Mouse (Mus musculus): ENCODE results near the gene Pidd1. TPM values are rescaled to one million over a fixed set of nuclear protein-coding genes. Genes with fewer than 3 reads are reported as not detected.

Pidd1 gene
- polyA plus RNA-seq, 1 experiment from 2014 or later, result 7.3 TPM

GRCm38 (mm10) chr7:141429310-141429709 is 14.5 kb downstream of the Pidd1 start, which contains the start of gene Cend1:
Gene Cend1, minus strand, starts transcription at chr7:141429491.
- Histone ChIP-seq H3K4me1 (ENCODE audit: control insufficient read depth, insufficient read depth, low read length) (peaks cover 17% of the 10 kb centered on the region), H3K4me3 (ENCODE audit: low read length) (no peak within 1 kb of the TSS), H3K4me2 (ENCODE audit: low read depth, low read length) (0 out of 2 replicates have a peak within 1 kb of the TSS, but pooled peaks have one; percentile 10), H3K9me3 (ENCODE audit: control insufficient read depth, low read length) (no peaks in the 10 kb centered on the region), H3K36me3 (ENCODE audit: control insufficient read depth, insufficient read depth, low read length) (peaks cover 21% of the 10 kb centered on the region), H3K27me3 (replicated peaks; ENCODE audit: control insufficient read depth, insufficient read depth, low read length) (no peaks in the 10 kb centered on the region), H3K27ac (ENCODE audit: low read length) (no peak within 1 kb of the TSS), H3K9ac (ENCODE audit: low read depth, low read length) (0 out of 2 replicates have a peak within 1 kb of the TSS, but pooled peaks have one; percentile 14)
- ATAC-seq, result peak; percentile 62
- WGBS, result 7% methylated on average over 19 of the region's 19 CpGs

DNA sequence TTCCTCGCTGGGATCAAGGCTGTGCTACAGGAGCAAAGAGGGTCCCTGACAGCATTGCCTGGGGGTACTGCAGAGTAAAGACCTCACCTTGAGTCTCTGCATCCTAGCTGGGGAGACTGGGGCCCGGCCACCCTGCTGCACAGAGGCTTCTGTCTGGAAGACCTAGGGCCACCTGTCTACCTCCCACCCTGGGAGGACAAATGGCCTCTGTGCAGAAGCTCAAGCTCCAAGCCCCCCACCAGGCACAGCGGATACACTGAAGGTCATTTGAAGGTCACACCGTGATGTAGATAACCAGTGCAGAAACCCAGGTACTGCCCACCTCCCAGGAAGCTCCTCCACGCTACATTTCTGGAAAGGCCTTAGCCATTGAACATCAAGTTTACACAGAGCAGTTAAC is 15.1 kb downstream of the Pidd1 start:
- Histone ChIP-seq H3K9me3 (ENCODE audit: control insufficient read depth, low read length) (no peaks in the 10 kb centered on the region), H3K4me2 (ENCODE audit: low read depth, low read length) (no peak overlapping the region), H3K36me3 (ENCODE audit: control insufficient read depth, insufficient read depth, low read length) (peaks cover 20% of the 10 kb centered on the region), H3K27ac (ENCODE audit: low read length) (no peak overlapping the region), H3K4me3 (ENCODE audit: low read length) (no peak overlapping the region), H3K27me3 (replicated peaks; ENCODE audit: control insufficient read depth, insufficient read depth, low read length) (no peaks in the 10 kb centered on the region), H3K9ac (ENCODE audit: low read depth, low read length) (no peak overlapping the region), H3K4me1 (ENCODE audit: control insufficient read depth, insufficient read depth, low read length) (peaks cover 11% of the 10 kb centered on the region)
- ATAC-seq, result no peak
- 57% methylated on average over 5 of the region's 5 CpGs for WGBS

- Histone ChIP-seq H3K27ac (ENCODE audit: low read length) (no peak overlapping the region), H3K4me2 (ENCODE audit: low read depth, low read length) (no peak overlapping the region), H3K4me1 (ENCODE audit: control insufficient read depth, insufficient read depth, low read length) (peaks cover 11% of the 10 kb centered on the region; the same call in 1 of the 2 replicates), H3K9me3 (ENCODE audit: control insufficient read depth, low read length) (no peaks in the 10 kb centered on the region), H3K27me3 (replicated peaks; ENCODE audit: control insufficient read depth, insufficient read depth, low read length) (no peaks in the 10 kb centered on the region), H3K36me3 (ENCODE audit: control insufficient read depth, insufficient read depth, low read length) (peaks cover 16% of the 10 kb centered on the region), H3K4me3 (ENCODE audit: low read length) (no peak overlapping the region), H3K9ac (ENCODE audit: low read depth, low read length) (no peak overlapping the region)
- ATAC-seq, result no peak
- WGBS, result 79% methylated on average over 12 of the region's 12 CpGs
Measured at GRCm38 (mm10) chr7:141426948-141427730, 16.7 kb downstream of the Pidd1 start.

GRCm38 (mm10) chr7:141423811-141424210 is 20.0 kb downstream of the Pidd1 start:
- Histone ChIP-seq H3K27ac (ENCODE audit: low read length) (no peak overlapping the region), H3K4me3 (ENCODE audit: low read length) (no peak overlapping the region), H3K4me2 (ENCODE audit: low read depth, low read length) (no peak overlapping the region), H3K4me1 (ENCODE audit: control insufficient read depth, insufficient read depth, low read length) (no peaks in the 10 kb centered on the region), H3K27me3 (replicated peaks; ENCODE audit: control insufficient read depth, insufficient read depth, low read length) (no peaks in the 10 kb centered on the region), H3K9ac (ENCODE audit: low read depth, low read length) (no peak overlapping the region), H3K36me3 (ENCODE audit: control insufficient read depth, insufficient read depth, low read length) (no peaks in the 10 kb centered on the region), H3K9me3 (ENCODE audit: control insufficient read depth, low read length) (no peaks in the 10 kb centered on the region)
- no peak for ATAC-seq
- 73% methylated on average over 4 of the region's 4 CpGs for WGBS

- no peaks in the 10 kb centered on the region for H3K4me1 ChIP-seq (ENCODE audit: control insufficient read depth, insufficient read depth, low read length)
- H3K27me3 ChIP-seq (replicated peaks; ENCODE audit: control insufficient read depth, insufficient read depth, low read length), result no peaks in the 10 kb centered on the region
- no peak overlapping the region for H3K9ac ChIP-seq (ENCODE audit: low read depth, low read length)
- ATAC-seq, result peak; percentile 64
- H3K4me3 ChIP-seq (ENCODE audit: low read length), result no peak overlapping the region
- H3K36me3 ChIP-seq (ENCODE audit: control insufficient read depth, insufficient read depth, low read length), result no peaks in the 10 kb centered on the region
- no peaks in the 10 kb centered on the region for H3K9me3 ChIP-seq (ENCODE audit: control insufficient read depth, low read length)
- no peak overlapping the region for H3K4me2 ChIP-seq (ENCODE audit: low read depth, low read length)
- WGBS, result 56% methylated on average over 9 of the region's 9 CpGs
- H3K27ac ChIP-seq (ENCODE audit: low read length), result peak overlapping the region; percentile 72
Measured at GRCm38 (mm10) chr7:141420030-141420702, 23.7 kb downstream of the Pidd1 start.

DNA sequence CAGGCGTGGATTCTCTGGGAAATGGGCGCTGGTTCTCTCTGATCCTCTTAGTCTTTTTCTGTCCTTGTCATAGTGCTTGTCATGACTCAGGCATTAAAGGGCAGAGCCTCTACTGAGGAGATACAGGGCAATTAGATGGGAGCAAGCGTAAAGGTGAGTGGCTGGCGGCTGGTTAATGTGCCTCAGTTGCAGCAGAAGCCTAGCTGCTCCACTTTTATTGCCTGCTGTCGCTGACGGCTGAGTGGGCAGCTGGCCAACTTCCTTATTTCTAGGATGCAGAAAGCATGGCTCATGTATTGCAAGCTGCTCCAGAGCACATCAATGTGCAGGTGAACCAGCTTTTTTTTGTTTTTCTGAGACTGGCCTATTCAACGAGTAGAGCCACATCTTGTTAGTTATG is 24.9 kb downstream of the Pidd1 start:
- Histone ChIP-seq H3K27ac (ENCODE audit: low read length) (peak overlapping the region; percentile 59), H3K4me3 (ENCODE audit: low read length) (no peak overlapping the region), H3K27me3 (replicated peaks; ENCODE audit: control insufficient read depth, insufficient read depth, low read length) (no peaks in the 10 kb centered on the region), H3K36me3 (ENCODE audit: control insufficient read depth, insufficient read depth, low read length) (no peaks in the 10 kb centered on the region), H3K4me1 (ENCODE audit: control insufficient read depth, insufficient read depth, low read length) (peaks cover 5% of the 10 kb centered on the region; the same call in 1 of the 2 replicates), H3K9me3 (ENCODE audit: control insufficient read depth, low read length) (no peaks in the 10 kb centered on the region), H3K4me2 (ENCODE audit: low read depth, low read length) (no peak overlapping the region), H3K9ac (ENCODE audit: low read depth, low read length) (peak overlapping the region; percentile 5; the same call in 1 of the 2 replicates)
- peak; percentile 67 for ATAC-seq
- 47% methylated on average over 7 of the region's 7 CpGs for WGBS

- peak overlapping the region; percentile 59 for H3K27ac ChIP-seq (ENCODE audit: low read length)
- 70% methylated on average over 8 of the region's 8 CpGs for WGBS
- no peak overlapping the region for H3K4me3 ChIP-seq (ENCODE audit: low read length)
- H3K36me3 ChIP-seq (ENCODE audit: control insufficient read depth, insufficient read depth, low read length), result no peaks in the 10 kb centered on the region
- no peak for ATAC-seq
- H3K4me2 ChIP-seq (ENCODE audit: low read depth, low read length), result no peak overlapping the region
- peak overlapping the region; percentile 5; the same call in 1 of the 2 replicates for H3K9ac ChIP-seq (ENCODE audit: low read depth, low read length)
- H3K9me3 ChIP-seq (ENCODE audit: control insufficient read depth, low read length), result no peaks in the 10 kb centered on the region
- no peaks in the 10 kb centered on the region for H3K27me3 ChIP-seq (replicated peaks; ENCODE audit: control insufficient read depth, insufficient read depth, low read length)
- peaks cover 8% of the 10 kb centered on the region for H3K4me1 ChIP-seq (ENCODE audit: control insufficient read depth, insufficient read depth, low read length)
Measured at GRCm38 (mm10) chr7:141417731-141418681, 25.8 kb downstream of the Pidd1 start.

DNA sequence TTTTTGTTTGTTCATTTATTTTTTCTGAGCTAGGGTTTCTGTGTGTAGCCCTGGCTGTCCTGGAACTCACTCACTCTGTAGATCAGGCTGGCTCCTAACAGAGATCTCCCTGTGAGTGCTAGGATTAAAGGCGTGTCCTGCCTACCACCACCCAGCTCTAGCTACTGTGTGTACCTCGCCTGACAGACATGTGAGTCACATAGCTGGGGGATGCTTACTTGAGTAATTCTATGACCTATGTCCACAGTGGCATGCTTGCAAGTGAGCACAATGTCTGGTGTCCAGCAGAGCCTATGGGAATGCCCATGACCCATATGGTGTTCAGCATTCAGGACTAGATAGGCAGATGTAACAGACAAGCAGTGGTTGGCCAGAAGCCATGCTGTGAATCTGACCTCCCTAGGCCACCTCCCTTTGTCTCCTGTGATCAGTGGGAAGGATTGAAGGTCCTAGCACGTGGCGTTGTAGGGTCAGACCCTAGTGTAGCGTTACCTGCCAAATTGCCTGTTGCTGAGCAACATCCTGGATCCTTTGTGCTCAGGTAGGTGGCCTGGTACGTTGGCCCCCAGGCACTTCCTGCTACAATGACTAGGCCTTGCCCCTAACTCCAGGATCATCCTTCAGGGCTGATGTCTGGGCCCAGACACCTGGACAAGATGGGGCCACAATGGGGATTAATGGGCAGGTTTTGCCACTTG is 27.5 kb downstream of the Pidd1 start:
- Histone ChIP-seq H3K4me2 (ENCODE audit: low read depth, low read length) (no peak overlapping the region), H3K9ac (ENCODE audit: low read depth, low read length) (no peak overlapping the region), H3K9me3 (ENCODE audit: control insufficient read depth, low read length) (no peaks in the 10 kb centered on the region), H3K4me1 (ENCODE audit: control insufficient read depth, insufficient read depth, low read length) (peaks cover 11% of the 10 kb centered on the region), H3K4me3 (ENCODE audit: low read length) (no peak overlapping the region), H3K27ac (ENCODE audit: low read length) (no peak overlapping the region), H3K36me3 (ENCODE audit: control insufficient read depth, insufficient read depth, low read length) (no peaks in the 10 kb centered on the region), H3K27me3 (replicated peaks; ENCODE audit: control insufficient read depth, insufficient read depth, low read length) (no peaks in the 10 kb centered on the region)
- 81% methylated on average over 6 of the region's 6 CpGs for whole genome bisulfite sequencing
- ATAC-seq, result no peak

Measured in intestine, embryonic 16.5 days (tissue).